Mouse (Mus musculus) testis, adult 2 months (tissue): ENCODE measurements around the gene Snhg11.

Source experiments
- CTCF ChIP-seq: fragments of 200-500 bp; IDR thresholded peaks from 2 replicates; pipeline ENCODE4 v1.5.1; 2012; ENCODE audit warnings: low read depth, mild to moderate bottlenecking, inconsistent platforms, low read length, moderate library complexity; ENCODE audit not compliant: control insufficient read depth, insufficient read depth, insufficient replicate concordance
- POLR2A ChIP-seq: fragments of 200-500 bp; IDR thresholded peaks from 2 replicates; pipeline ENCODE4 v1.6.1; 2012; ENCODE audit warnings: low read depth, mild to moderate bottlenecking, inconsistent platforms, low read length, moderate library complexity; ENCODE audit not compliant: control insufficient read depth

DNA sequence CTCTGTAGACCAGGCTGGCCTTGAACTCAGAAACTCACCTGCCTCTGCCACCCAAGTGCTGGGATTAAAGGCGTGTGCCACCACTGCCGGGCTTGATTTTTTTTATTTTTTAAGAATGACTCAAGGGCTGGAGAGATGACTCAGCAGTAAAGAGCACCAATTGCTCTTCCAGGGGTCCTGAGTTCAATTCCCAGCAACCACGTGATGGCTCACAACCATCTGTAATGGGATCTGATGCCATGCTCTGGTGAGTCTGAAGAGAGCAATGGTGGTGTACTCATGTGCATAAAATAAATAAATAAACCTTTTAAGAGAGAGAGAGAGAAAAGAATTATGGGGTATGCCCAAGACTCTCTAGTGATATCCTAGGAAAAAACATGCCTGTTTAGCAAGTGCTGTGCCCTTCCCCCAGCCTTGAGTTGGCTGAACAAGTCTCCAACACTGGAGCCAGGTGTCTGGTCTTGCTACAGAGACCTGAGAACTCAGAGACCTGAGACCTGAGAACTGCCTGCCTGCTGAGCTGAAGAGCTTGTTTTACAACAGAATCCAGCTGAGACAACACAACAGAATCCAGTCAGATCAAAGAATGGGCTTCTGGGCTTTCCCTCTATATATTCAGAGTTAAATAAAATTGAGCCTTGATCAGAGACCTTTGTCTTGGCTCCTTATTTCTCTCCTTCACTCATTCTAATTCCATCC, 5.8 kb upstream of the Snhg11 start:
- no peak for TF ChIP-seq CTCF
- no peak for TF ChIP-seq POLR2A
